Mouse (Mus musculus) olfactory bulb, adult 2 months (tissue): ENCODE measurements around the gene Ankrd44.

Experiments
- CTCF ChIP-seq: fragments of 200-500 bp; IDR thresholded peaks from 2 replicates; pipeline ENCODE4 v1.5.1; 2012; ENCODE audit warnings: low read depth, mild to moderate bottlenecking, low read length, moderate library complexity; ENCODE audit not compliant: insufficient read depth
- POLR2A ChIP-seq: fragments of 200-500 bp; IDR thresholded peaks from 2 replicates; pipeline ENCODE4 v1.6.1; 2012; ENCODE audit warnings: mild to moderate bottlenecking, low read depth, low read length, moderate library complexity; ENCODE audit not compliant: insufficient read depth

- TF ChIP-seq CTCF (no peak), POLR2A (no peak)
Observed at GRCm38 (mm10) chr1:54679556-54679955, 246.6 kb downstream of the Ankrd44 start.
